Mouse (Mus musculus): ENCODE data around the gene Sorcs3.

The Sorcs3 gene

GRCm38 (mm10) chr19:48820493-48821282 is 614.9 kb downstream of the Sorcs3 start:
- DNase-seq (ENCODE audit: extremely low spot score, low read depth, low spot score): no peak

- no peak for DNase-seq (ENCODE audit: extremely low spot score, low read depth, low spot score)
These were observed 615.5 kb downstream of the Sorcs3 start for GRCm38 (mm10) chr19:48821283-48821715.

- no peak for DNase-seq (ENCODE audit: extremely low spot score, low read depth, low spot score)
These were observed 628.5 kb downstream of the Sorcs3 start for GRCm38 (mm10) chr19:48834342-48834741.

GRCm38 (mm10) chr19:48839418-48839817 is 633.6 kb downstream of the Sorcs3 start:
- DNase-seq (ENCODE audit: extremely low spot score, low read depth, low spot score): no peak

GRCm38 (mm10) chr19:48847700-48848099 is 641.9 kb downstream of the Sorcs3 start:
- DNase-seq (ENCODE audit: extremely low spot score, low read depth, low spot score): no peak

- no peak for DNase-seq (ENCODE audit: extremely low spot score, low read depth, low spot score)
These were observed 644.6 kb downstream of the Sorcs3 start for GRCm38 (mm10) chr19:48850466-48850865.
